Mouse (Mus musculus): ENCODE results near the gene Ddx39b. TPM values are rescaled to one million over a fixed set of nuclear protein-coding genes. Genes with fewer than 3 reads are reported as not detected.
A peak's percentile ranks its signal among the peaks of the same experiment; 100 is the strongest.
"Not testable (repeated sequence)": the region's sequence is repeated elsewhere in the genome, so short reads cannot be mapped to it uniquely, and the experiment has no call there.

The Ddx39b gene
- polyA plus RNA-seq, 2 experiments from 2014 or later = 255 to 357 TPM

GRCm38 (mm10) chr17:35262664-35263522, 21.3 kb downstream of the Ddx39b start, which contains the start of gene H2-D1:
Gene H2-D1 (plus strand): TSS chr17:35262730.
- ATAC-seq = peak; percentile 84

DNA sequence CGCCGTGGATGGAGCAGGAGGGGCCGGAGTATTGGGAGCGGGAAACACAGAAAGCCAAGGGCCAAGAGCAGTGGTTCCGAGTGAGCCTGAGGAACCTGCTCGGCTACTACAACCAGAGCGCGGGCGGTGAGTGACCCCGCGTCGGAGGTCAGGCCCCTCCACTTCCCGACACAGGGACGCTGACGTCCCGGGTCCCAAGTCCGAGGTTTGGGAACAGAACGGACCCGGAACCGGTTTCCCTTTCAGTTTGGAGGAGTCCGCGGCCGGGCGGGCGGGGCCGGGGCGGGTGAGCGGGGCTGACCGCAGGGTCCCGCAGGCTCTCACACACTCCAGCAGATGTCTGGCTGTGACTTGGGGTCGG, 22.0 kb downstream of the Ddx39b start:
- no peak for ATAC-seq

- no peak for ATAC-seq
Measured at GRCm38 (mm10) chr17:35267399-35268086, 26.0 kb downstream of the Ddx39b start.

- ATAC-seq = no peak
Measured at GRCm38 (mm10) chr17:35269653-35270347, 28.3 kb downstream of the Ddx39b start.

DNA sequence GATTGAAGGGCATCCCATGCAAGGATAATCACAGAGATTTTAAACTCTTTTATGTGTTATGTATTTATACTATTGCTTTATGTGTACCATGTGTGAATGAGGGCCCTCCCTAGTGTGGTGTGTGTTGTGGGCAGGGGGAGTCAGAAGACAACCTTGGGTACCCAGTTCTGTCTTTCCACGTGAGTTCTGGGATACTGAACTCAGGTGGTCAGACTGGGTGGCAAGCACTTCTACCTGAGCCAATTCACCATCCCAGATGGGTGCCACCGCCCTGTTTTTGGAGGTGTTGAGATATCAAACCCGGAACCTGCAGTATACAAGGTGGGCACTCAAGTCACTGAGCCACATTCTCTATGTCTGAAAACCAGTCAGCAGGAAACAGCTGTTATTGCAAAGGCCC, 30.7 kb downstream of the Ddx39b start:
- ATAC-seq = no peak

GRCm38 (mm10) chr17:35274770-35275169, 33.2 kb downstream of the Ddx39b start:
- peak; percentile 76 for ATAC-seq

- ATAC-seq = no peak
Measured at GRCm38 (mm10) chr17:35276304-35276864, 34.8 kb downstream of the Ddx39b start.

DNA sequence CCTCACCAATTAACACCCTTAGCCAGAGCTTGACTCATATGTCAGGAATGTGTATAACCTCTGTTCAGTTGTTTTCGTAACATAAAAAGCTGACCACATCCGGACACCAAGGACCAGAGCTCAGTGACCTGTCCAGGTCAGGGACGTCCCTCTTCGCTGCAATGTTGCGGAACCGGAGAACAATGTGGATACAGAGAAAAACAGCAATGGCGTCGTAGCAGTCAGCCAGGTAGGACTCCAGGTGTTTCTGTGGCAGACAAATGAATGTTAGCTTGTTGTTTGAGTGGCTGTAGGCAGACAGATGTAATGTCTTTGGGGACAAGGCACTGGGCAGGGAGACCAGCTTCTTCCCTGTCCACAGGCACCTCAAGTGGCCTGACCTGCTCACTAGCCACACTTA, 36.5 kb downstream of the Ddx39b start:
- no peak for ATAC-seq

GRCm38 (mm10) chr17:35278957-35279688, 37.6 kb downstream of the Ddx39b start:
- ATAC-seq = no peak

DNA sequence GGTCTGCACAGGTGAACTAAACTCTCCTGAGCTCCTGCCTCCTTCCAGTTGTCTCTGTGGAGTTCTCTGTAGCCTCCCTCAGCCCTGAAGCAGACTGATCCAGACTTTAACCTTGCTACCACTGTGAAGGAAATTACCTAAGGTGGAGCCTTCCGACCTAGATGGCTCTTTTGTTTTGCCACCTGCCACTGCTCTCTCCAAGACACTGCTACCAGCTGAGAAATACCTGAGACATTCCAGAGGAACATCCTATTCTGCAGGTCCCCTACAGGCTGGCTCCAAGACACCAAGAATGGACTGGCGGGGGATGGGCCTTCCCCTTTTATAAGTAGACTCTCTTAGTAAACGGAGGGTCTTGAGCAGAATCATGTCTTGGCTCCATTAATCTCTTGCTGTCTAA, 38.7 kb downstream of the Ddx39b start:
- ATAC-seq = no peak

DNA sequence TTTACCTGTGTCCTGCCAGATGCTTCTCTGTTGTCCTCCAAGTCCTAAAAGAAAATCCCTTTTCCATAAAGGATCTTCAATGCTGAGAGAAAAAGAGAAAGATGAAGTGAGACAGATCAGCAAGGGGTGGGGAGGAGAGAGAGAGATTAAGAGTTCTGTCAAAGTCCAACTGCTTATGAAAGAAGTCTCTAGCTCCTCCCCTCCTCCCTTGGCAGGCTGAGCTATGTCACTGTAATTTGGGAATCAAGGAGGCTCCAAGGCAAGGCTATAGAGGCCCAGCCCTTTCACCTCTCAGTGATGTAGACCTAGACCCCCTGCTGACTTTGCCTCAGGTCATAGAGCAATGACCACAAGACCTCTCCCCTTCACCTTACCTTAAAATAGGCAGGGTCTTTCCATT, 43.9 kb downstream of the Ddx39b start:
- no peak for ATAC-seq

- ATAC-seq = not testable (repeated sequence)
Measured at GRCm38 (mm10) chr17:35295796-35296195, 54.2 kb downstream of the Ddx39b start.

GRCm38 (mm10) chr17:35300261-35300945, 58.9 kb downstream of the Ddx39b start:
- not testable (repeated sequence) for ATAC-seq

DNA sequence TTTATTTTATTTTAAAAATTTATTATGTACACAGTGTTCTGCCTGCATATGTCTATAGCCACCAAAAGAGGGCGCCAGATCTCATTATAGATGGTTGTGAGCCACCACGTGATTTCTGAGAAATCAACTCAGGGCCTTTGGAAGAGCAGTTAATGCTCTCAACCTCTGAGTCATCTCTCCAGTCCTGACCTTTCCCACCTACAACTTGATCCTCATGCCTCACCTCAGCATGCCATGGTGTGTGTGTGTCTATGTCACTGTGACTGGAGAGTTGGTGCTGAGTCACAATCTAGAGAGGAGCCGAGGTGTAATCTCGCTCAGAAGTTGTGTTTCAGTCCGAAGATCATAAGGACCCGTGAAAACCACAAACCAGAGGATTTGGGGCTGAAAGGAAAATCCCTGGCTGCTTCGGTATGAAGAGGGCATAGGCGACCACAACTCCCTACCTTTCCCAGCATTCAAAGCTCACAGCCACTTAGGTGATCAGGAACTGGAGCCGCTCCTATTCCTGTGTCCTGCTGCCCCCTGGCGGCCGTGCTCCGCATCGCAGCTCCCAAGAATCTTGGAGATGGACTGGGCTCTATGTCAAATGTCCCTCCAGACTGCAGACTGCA, 60.2 kb downstream of the Ddx39b start:
- peak; percentile 85 for ATAC-seq

- ATAC-seq = no peak
Measured at GRCm38 (mm10) chr17:35303271-35303670, 61.7 kb downstream of the Ddx39b start.

Other genes starting within 250 kb of the Ddx39b start
- 10 to 100 TPM; 28.4 to 31.6 TPM for gene Vars, start 240.8 kb upstream of the Ddx39b start, polyA plus RNA-seq (2017; shearing (Covaris generic))
- under 1 TPM; 0.12 to 0.14 TPM for gene Vwa7, start 225.2 kb upstream of the Ddx39b start, polyA plus RNA-seq (2017; shearing (Covaris generic))
- 1 to 10 TPM; 2.7 to 2.8 TPM for gene Sapcd1, start 213.7 kb upstream of the Ddx39b start, polyA plus RNA-seq (2017; shearing (Covaris generic))
- 1 to 10 TPM; 1.8 to 2.5 TPM for gene Msh5, start 195.0 kb upstream of the Ddx39b start, polyA plus RNA-seq (2017; shearing (Covaris generic))
- 100 to 1,000 TPM; 490 to 619 TPM for gene Clic1, start 191.8 kb upstream of the Ddx39b start, polyA plus RNA-seq (2017; shearing (Covaris generic))
- 1 to 10 TPM; 1.1 to 6.3 TPM for gene Ddah2, start 182.7 kb upstream of the Ddx39b start, polyA plus RNA-seq (2017; shearing (Covaris generic))
- gene Ly6g6c, start 176.4 kb upstream of the Ddx39b start, polyA plus RNA-seq (2017; shearing (Covaris generic)) = not detected
- gene Mpig6b, start 175.6 kb upstream of the Ddx39b start, polyA plus RNA-seq (2017; shearing (Covaris generic)) = not detected
- gene Ly6g6e, start 164.8 kb upstream of the Ddx39b start, polyA plus RNA-seq (2017; shearing (Covaris generic)) = not detected
- not detected for gene Ly6g6d, start 163.7 kb upstream of the Ddx39b start, polyA plus RNA-seq (2017; shearing (Covaris generic))
- gene Ly6g6f, start 156.1 kb upstream of the Ddx39b start, polyA plus RNA-seq (2017; shearing (Covaris generic)) = not detected
- gene Abhd16a, start 152.5 kb upstream of the Ddx39b start, polyA plus RNA-seq (2017; shearing (Covaris generic)) = 10 to 100 TPM; 23.5 to 27.2 TPM
- not detected for gene Ly6g5c, start 133.5 kb upstream of the Ddx39b start, polyA plus RNA-seq (2017; shearing (Covaris generic))
- gene Ly6g5b, start 126.3 kb upstream of the Ddx39b start, polyA plus RNA-seq (2017; shearing (Covaris generic)) = 1 to 10 TPM; 2.5 to 2.8 TPM
- gene Gpank1, start 120.3 kb upstream of the Ddx39b start, polyA plus RNA-seq (2017; shearing (Covaris generic)) = 10 to 100 TPM; 80.4 to 86.0 TPM
- 100 to 1,000 TPM; 243 to 284 TPM for gene Csnk2b, start 119.7 kb upstream of the Ddx39b start, polyA plus RNA-seq (2017; shearing (Covaris generic))
- gene D17H6S53E, start 115.4 kb upstream of the Ddx39b start, polyA plus RNA-seq (2017; shearing (Covaris generic)) = 10 to 100 TPM; 24.2 to 33.4 TPM
- gene Apom, start 109.7 kb upstream of the Ddx39b start, polyA plus RNA-seq (2017; shearing (Covaris generic)) = under 1 TPM in 1 of 2 experiments, not detected in 1; 0.32 TPM
- 10 to 100 TPM; 16.9 to 31.5 TPM for gene Bag6, start 106.6 kb upstream of the Ddx39b start, polyA plus RNA-seq (2017; shearing (Covaris generic))
- gene Prrc2a, start 76.8 kb upstream of the Ddx39b start, polyA plus RNA-seq (2017; shearing (Covaris generic)) = 10 to 100 TPM; 43.0 to 75.1 TPM
- gene Aif1, start 65.7 kb upstream of the Ddx39b start, polyA plus RNA-seq (2017; shearing (Covaris generic)) = 1 to 10 TPM; 1.8 to 3.7 TPM
- 10 to 100 TPM in 1 of 2 experiments, 1 to 10 TPM in 1; 7.3 to 10.0 TPM for gene Lst1, start 53.3 kb upstream of the Ddx39b start, polyA plus RNA-seq (2017; shearing (Covaris generic))
- 100 to 1,000 TPM; 154 to 344 TPM for gene Ltb, start 47.3 kb upstream of the Ddx39b start, polyA plus RNA-seq (2017; shearing (Covaris generic))
- 10 to 100 TPM; 15.3 to 23.5 TPM for gene Tnf, start 39.7 kb upstream of the Ddx39b start, polyA plus RNA-seq (2017; shearing (Covaris generic))
- 10 to 100 TPM; 82.7 to 99.0 TPM for gene Lta, start 36.4 kb upstream of the Ddx39b start, polyA plus RNA-seq (2017; shearing (Covaris generic))
- gene Gm16181, start 20.9 kb upstream of the Ddx39b start, polyA plus RNA-seq (2017; shearing (Covaris generic)) = 1 to 10 TPM in 1 of 2 experiments, under 1 TPM in 1; 0.79 to 1.4 TPM
- 1 to 10 TPM; 6.3 to 8.2 TPM for gene Atp6v1g2, start 8.1 kb upstream of the Ddx39b start, polyA plus RNA-seq (2017; shearing (Covaris generic))
- 1 to 10 TPM; 2.0 to 2.2 TPM for gene Nfkbil1, start 6.0 kb upstream of the Ddx39b start, polyA plus RNA-seq (2017; shearing (Covaris generic))
- 1,000 to 10,000 TPM; 4,417 to 6,162 TPM for gene H2-D1, start 21.0 kb downstream of the Ddx39b start, polyA plus RNA-seq (2017; shearing (Covaris generic))
- gene H2-Q1, start 78.7 kb downstream of the Ddx39b start, polyA plus RNA-seq (2017; shearing (Covaris generic)) = under 1 TPM in 1 of 2 experiments, not detected in 1; 0.13 TPM
- gene H2-Q2, start 100.5 kb downstream of the Ddx39b start, polyA plus RNA-seq (2017; shearing (Covaris generic)) = 10 to 100 TPM in 1 of 2 experiments, 1 to 10 TPM in 1; 9.8 to 10.8 TPM
- gene H2-Q4, start 137.9 kb downstream of the Ddx39b start, polyA plus RNA-seq (2017; shearing (Covaris generic)) = 10 to 100 TPM; 14.0 to 16.4 TPM
- gene H2-Q6, start 183.1 kb downstream of the Ddx39b start, polyA plus RNA-seq (2017; shearing (Covaris generic)) = 100 to 1,000 TPM; 488 to 605 TPM
- gene H2-Q7, start 197.4 kb downstream of the Ddx39b start, polyA plus RNA-seq (2017; shearing (Covaris generic)) = 1,000 to 10,000 TPM; 1,046 to 1,058 TPM
- gene H2-Q10, start 228.3 kb downstream of the Ddx39b start, polyA plus RNA-seq (2017; shearing (Covaris generic)) = 10 to 100 TPM; 15.0 to 23.6 TPM

Data from CD4-positive, CD25-positive, alpha-beta regulatory T cell, adult 4 months (primary cell).